8 mouse cellular contexts compared by ENCODE assay signal in genomic region chr2:154790656-154791483, GRCm38 (mm10). TPM values are rescaled to one million over a fixed set of nuclear protein-coding genes. Genes with fewer than 3 reads are reported as not detected.
DNase-seq lines count a peak whose midpoint lies in the region; ATAC-seq and TF ChIP-seq lines count a peak whose summit lies in the region.

Gene Raly, plus strand, starts transcription at chr2:154791096.
Gene a, plus strand, starts transcription at chr2:154791402.

- peak; percentile 94 for ATAC-seq in G1E (ENCODE audit: extremely low read depth, insufficient number of reproducible peaks, low FRiP score, poor library complexity, severe bottlenecking)
- ATAC-seq in forebrain, embryonic 16.5 days: peak; percentile 95
- peak; percentile 98 for ATAC-seq in lung, embryonic 14.5 days (ENCODE audit: insufficient read depth)

- peak within 1 kb of the TSS; percentile 83 for H3K4me3 ChIP-seq in G1E (ENCODE audit: low read depth, low read length)
- H3K4me3 ChIP-seq in forebrain, embryonic 16.5 days (replicated peaks; ENCODE audit: low read length): peak within 1 kb of the TSS; percentile 94
- peak within 1 kb of the TSS; percentile 95 for H3K4me3 ChIP-seq in layer of hippocampus, adult 2 months
- H3K4me3 ChIP-seq in lung, embryonic 14.5 days (ENCODE audit: low read depth, low read length): peak within 1 kb of the TSS; percentile 99
- peak within 1 kb of the TSS; percentile 82 for H3K4me3 ChIP-seq in olfactory bulb, adult 2 months (ENCODE audit: insufficient read depth, low read depth, low read length)
- H3K4me3 ChIP-seq in thymus, adult 2 months (ENCODE audit: control insufficient read depth, insufficient read depth, low read length): peak within 1 kb of the TSS; percentile 75

- H3K4me2 ChIP-seq in forebrain, embryonic 16.5 days (ENCODE audit: low read length): peak within 1 kb of the TSS; percentile 86
- H3K4me2 ChIP-seq in lung, embryonic 14.5 days: peak within 1 kb of the TSS; percentile 77

- H3K27me3 ChIP-seq in G1E (ENCODE audit: insufficient read depth, low read length): no peaks in the 10 kb centered on the region
- H3K27me3 ChIP-seq in forebrain, embryonic 16.5 days (replicated peaks; ENCODE audit: control insufficient read depth, insufficient read depth, low read length): no peaks in the 10 kb centered on the region
- H3K27me3 ChIP-seq in lung, embryonic 14.5 days (ENCODE audit: insufficient read depth, low read length): no peaks in the 10 kb centered on the region
- H3K27me3 ChIP-seq in thymus, adult 2 months (ENCODE audit: control insufficient read depth, insufficient read depth, low read length): no peaks in the 10 kb centered on the region

- H3K36me3 ChIP-seq in G1E (replicated peaks): peaks cover 27% of the 10 kb centered on the region
- no peaks in the 10 kb centered on the region for H3K36me3 ChIP-seq in forebrain, embryonic 16.5 days (ENCODE audit: control insufficient read depth, insufficient read depth)
- 0 out of 2 replicates have a peak, but pooled peaks cover 3% of the 10 kb centered on the region for H3K36me3 ChIP-seq in lung, embryonic 14.5 days (ENCODE audit: insufficient read depth)
- H3K36me3 ChIP-seq in thymus, adult 2 months (ENCODE audit: control insufficient read depth, insufficient read depth, low read length): no peaks in the 10 kb centered on the region

- TF ChIP-seq CTCF in G1E (IDR thresholded peaks at IDR 0.05; ENCODE audit: low read depth, low read length): no peak
- TF ChIP-seq CTCF in layer of hippocampus, adult 2 months (conservative IDR thresholded peaks at IDR 0.05): peak; percentile 38
- TF ChIP-seq CTCF in lung, embryonic 14.5 days (IDR thresholded peaks at IDR 0.05; ENCODE audit: low read depth): peak; percentile 14
- TF ChIP-seq CTCF in olfactory bulb, adult 2 months (IDR thresholded peaks at IDR 0.05; ENCODE audit: insufficient read depth, low read depth, low read length): no peak
- TF ChIP-seq CTCF in thymus, adult 2 months (IDR thresholded peaks at IDR 0.05; ENCODE audit: borderline replicate concordance, control insufficient read depth, extremely low read depth, insufficient read depth, low read length, poor library complexity): 0 out of 2 replicates have a peak, but pooled peaks have one; percentile 15

- DNase-seq in G1E (ENCODE audit: low spot score): peak; percentile 91
- peak; percentile 95 to 98 for DNase-seq in cerebellum, adult 18-20 months
- DNase-seq in heart, postnatal 36 days: peak; percentile 91 to 94
- peak; percentile 94 to 96 for DNase-seq in layer of hippocampus, adult 2 months (ENCODE audit: low spot score in 2 of 2)
- peak; percentile 98 for DNase-seq in lung, embryonic 14.5 days
- DNase-seq in thymus, adult 2 months: peak; percentile 98

- H3K9me3 ChIP-seq in G1E (replicated peaks): no peaks in the 10 kb centered on the region
- no peaks in the 10 kb centered on the region for H3K9me3 ChIP-seq in forebrain, embryonic 16.5 days (ENCODE audit: control insufficient read depth, low read length)
- H3K9me3 ChIP-seq in lung, embryonic 14.5 days (ENCODE audit: low read depth, low read length): no peaks in the 10 kb centered on the region

- peak within 1 kb of the TSS; percentile 87 for H3K9ac ChIP-seq in forebrain, embryonic 16.5 days (replicated peaks; ENCODE audit: low read depth, low read length)
- peak within 1 kb of the TSS; percentile 93 for H3K9ac ChIP-seq in lung, embryonic 14.5 days

- peak within 1 kb of the TSS; percentile 99 for H3K27ac ChIP-seq in forebrain, embryonic 16.5 days (ENCODE audit: low read length)
- H3K27ac ChIP-seq in layer of hippocampus, adult 2 months: peak within 1 kb of the TSS; percentile 100
- peak within 1 kb of the TSS; percentile 98 for H3K27ac ChIP-seq in lung, embryonic 14.5 days (ENCODE audit: low read depth)
- peak within 1 kb of the TSS; percentile 92 for H3K27ac ChIP-seq in olfactory bulb, adult 2 months (ENCODE audit: insufficient read depth, low read depth, low read length)
- peak within 1 kb of the TSS; percentile 80 for H3K27ac ChIP-seq in thymus, adult 2 months (ENCODE audit: control insufficient read depth, insufficient read depth, low read length)

- intact Hi-C loops in heart, postnatal 36 days (cut with DNase I): loop anchor here (2.0 to 5.0 kb wide), 3 partner anchors 64 to 134 kb away; partner anchors contain the start of gene Eif2s2

- peaks cover 62% of the 10 kb centered on the region for H3K4me1 ChIP-seq in G1E (ENCODE audit: insufficient read depth, low read depth, low read length)
- peaks cover 18% of the 10 kb centered on the region for H3K4me1 ChIP-seq in forebrain, embryonic 16.5 days (replicated peaks; ENCODE audit: control insufficient read depth, insufficient read depth, low read length)
- H3K4me1 ChIP-seq in lung, embryonic 14.5 days (ENCODE audit: insufficient read depth): peaks cover 16% of the 10 kb centered on the region
- peaks cover 3% of the 10 kb centered on the region; the same call in 1 of the 2 replicates for H3K4me1 ChIP-seq in olfactory bulb, adult 2 months (ENCODE audit: control insufficient read depth, insufficient read depth, low read length)
- H3K4me1 ChIP-seq in thymus, adult 2 months (replicated peaks; ENCODE audit: control insufficient read depth, insufficient read depth, low read length): peaks cover 3% of the 10 kb centered on the region; the same call in 1 of the 2 replicates

- under 1% methylated on average over 58 of the region's 89 CpGs for WGBS in forebrain, embryonic 16.5 days
- whole genome bisulfite sequencing in lung, embryonic 14.5 days: under 1% methylated on average over 84 of the region's 89 CpGs
- WGBS in olfactory bulb, adult 2 months: under 1% methylated on average over 84 of the region's 89 CpGs
- WGBS in thymus, adult 2 months: 1% methylated on average over 79 of the region's 89 CpGs

- peak; percentile 99 for TF ChIP-seq POLR2A in olfactory bulb, adult 2 months (IDR thresholded peaks at IDR 0.05; ENCODE audit: insufficient read depth, low read depth, low read length)
- TF ChIP-seq POLR2A in thymus, adult 2 months (IDR thresholded peaks at IDR 0.05; ENCODE audit: control insufficient read depth, extremely low read depth, insufficient read depth, low read length, poor library complexity): peak; percentile 100

RNA-seq across cellular contexts. Expression of gene Raly, which starts in this region (rescaled TPM):
- total RNA-seq in G1E (2014; fragmentation: Nextera tagmentation) (117 and 122 TPM in 2 replicates), G1E (2017) (173 and 196 TPM in 2 replicates)
- polyA plus RNA-seq in G1E (2012): 597 and 823 TPM in 2 replicates
- polyA plus RNA-seq in forebrain, embryonic 16.5 days (2015; fragmentation: Nextera tagmentation; extraction: Ambion mirVana): 35.0 and 47.7 TPM in 2 replicates
- total RNA-seq in heart, postnatal 36 days (2021): 100 to 1,000 TPM in 1 of 2 experiments, 10 to 100 TPM in 1; 99.3 to 104 TPM
- 10 to 100 TPM; 62.0 to 68.6 TPM for total RNA-seq in layer of hippocampus, adult 2 months (2021)
- 64.3 and 72.9 TPM in 2 replicates for polyA plus RNA-seq in lung, embryonic 14.5 days (2014; fragmentation: Nextera tagmentation; extraction: Ambion mirVana)
- not detected in 2 replicates for polyA plus RNA-seq in olfactory bulb, adult 2 months (2012; ENCODE audit: insufficient read depth, insufficient read length, low replicate concordance, missing spikeins)
- polyA plus RNA-seq in thymus, adult 2 months (2012; rRNA removed): 437 and 554 TPM in 2 replicates

RNA-seq across cellular contexts. Expression of gene a, which starts in this region (rescaled TPM):
- total RNA-seq in G1E (2014; fragmentation: Nextera tagmentation): not detected in 2 replicates
- total RNA-seq in G1E (2017): not detected in 2 replicates
- polyA plus RNA-seq in G1E (2012): 0.15 and 0.44 TPM in 2 replicates
- 0.73 and 0.94 TPM in 2 replicates for polyA plus RNA-seq in forebrain, embryonic 16.5 days (2015; fragmentation: Nextera tagmentation; extraction: Ambion mirVana)
- total RNA-seq in heart, postnatal 36 days (2021): not detected
- total RNA-seq in layer of hippocampus, adult 2 months (2021): not detected
- not detected in 2 replicates for polyA plus RNA-seq in lung, embryonic 14.5 days (2014; fragmentation: Nextera tagmentation; extraction: Ambion mirVana)
- polyA plus RNA-seq in olfactory bulb, adult 2 months (2012; ENCODE audit: insufficient read depth, insufficient read length, low replicate concordance, missing spikeins): not detected in 2 replicates
- polyA plus RNA-seq in thymus, adult 2 months (2012; rRNA removed): 4.7 and 5.0 TPM in 2 replicates

Comparison
In these comparisons a context has a peak if more than half of its experiments do, and no peak if none do; other contexts are left out.
1. Peak in every context shown above with its lines: DNase-seq, ATAC-seq, H3K4me3 ChIP-seq and H3K27ac ChIP-seq.
2. CTCF ChIP-seq: peak in layer of hippocampus, adult 2 months (single experiment), lung, embryonic 14.5 days (single experiment) and thymus, adult 2 months (single experiment); none in G1E (single experiment) and olfactory bulb, adult 2 months (single experiment).